Mouse (Mus musculus): ENCODE measurements around the gene Bicc1. TPM values are rescaled to one million over a fixed set of nuclear protein-coding genes. Genes with fewer than 3 reads are reported as not detected.
A peak's percentile ranks its signal among the peaks of the same experiment; 100 is the strongest.

Gene Bicc1
- total RNA-seq, 4 experiments from 2014 or later: 13.4 to 17.0 (median 13.8) TPM

DNA sequence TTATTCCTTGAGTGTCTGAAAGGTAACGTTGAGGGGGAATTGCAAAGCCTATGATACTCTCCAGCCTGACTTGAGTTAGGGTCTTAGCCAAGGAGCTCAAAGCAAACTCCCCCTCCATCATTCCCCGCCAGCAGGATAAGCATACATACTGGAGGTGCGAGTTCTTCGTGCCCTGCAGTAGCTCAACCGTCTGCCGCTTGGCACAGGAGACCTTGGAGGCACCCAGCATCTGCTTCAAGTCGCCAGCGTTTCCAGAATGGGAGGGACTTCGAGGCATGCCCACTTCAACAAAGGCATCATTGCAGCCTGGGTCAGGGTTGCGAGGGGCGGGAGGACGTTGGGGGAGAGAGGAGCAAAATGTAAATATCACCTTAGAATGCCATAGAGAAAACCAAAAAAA, 214.4 kb downstream of the Bicc1 start:
- no peak for DNase-seq

DNA sequence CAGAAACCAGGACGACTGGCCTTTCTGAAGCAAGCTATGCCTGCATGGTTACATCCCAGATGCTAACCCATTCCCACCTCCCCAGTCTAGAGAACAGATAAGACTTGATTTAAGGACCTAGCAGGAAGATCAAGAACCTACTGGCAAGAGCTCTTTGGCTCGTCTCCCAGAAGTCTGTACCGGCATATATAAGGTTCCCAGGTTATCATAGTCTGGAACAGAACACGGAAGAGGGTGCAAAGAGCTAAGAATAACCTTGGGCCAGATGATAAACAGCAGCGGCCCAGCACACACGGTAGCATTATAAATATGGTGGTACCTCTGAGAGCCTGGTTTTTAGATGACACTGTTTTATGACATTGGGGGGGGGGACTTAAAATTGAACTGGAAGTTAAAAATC, 217.9 kb downstream of the Bicc1 start:
- DNase-seq: no peak

DNA sequence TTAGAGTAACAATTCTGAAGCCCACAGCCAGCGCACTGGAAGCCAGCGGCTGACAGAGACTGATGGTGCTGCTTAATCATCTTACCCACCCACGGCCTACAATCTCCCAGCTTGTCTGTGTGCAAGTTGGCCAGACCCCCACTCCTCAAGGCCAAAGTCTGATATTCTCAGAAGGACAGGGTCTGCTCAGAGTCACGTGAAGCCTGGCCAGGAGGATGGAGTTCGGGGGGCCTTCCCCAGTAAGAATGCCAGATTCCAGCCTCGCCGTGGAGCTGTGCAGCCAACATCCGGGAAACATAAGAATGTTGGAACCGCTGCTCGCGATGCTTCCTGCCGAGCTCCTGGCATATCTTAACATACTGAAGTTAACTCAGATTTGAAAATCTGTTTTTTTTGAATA, 219.7 kb downstream of the Bicc1 start:
- DNase-seq: no peak

DNA sequence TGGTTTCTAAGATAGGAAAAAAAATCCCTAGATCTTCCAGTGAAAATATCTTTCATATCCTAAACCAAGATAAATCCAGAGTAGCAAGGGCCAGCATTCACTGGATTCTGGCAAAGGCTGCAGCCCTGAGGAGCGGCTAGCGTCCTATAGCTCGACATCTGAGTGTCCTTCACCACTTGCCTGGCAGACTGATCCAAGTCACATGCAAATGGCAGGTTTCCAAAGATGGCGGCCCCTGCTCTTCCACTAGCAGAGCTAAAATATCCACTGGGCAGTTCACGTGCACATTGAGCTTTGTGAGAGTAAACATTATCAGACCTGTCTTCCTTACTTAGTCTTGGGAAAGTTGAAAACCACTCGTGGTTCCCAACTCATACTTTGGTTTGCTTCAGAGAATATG, 222.1 kb downstream of the Bicc1 start:
- DNase-seq: no peak

DNA sequence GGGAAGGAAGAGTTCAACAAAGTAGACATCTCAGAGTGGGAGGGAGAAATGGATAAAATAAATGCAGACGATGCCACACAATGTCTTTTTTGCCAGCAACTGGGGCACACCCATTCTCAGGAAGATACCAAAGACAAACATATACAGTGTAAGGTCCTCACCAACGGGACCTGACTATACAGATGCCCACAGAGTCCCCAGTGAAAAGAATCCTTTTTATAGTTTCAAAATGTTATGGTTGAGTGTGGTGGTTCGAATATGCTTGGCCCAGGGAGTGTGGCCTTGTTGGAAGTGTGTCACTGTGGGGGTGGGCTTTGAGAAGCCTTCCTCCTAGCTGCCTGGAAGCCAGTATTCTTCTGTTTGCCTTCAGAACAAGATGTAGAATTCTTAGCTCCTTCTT, 223.5 kb downstream of the Bicc1 start:
- DNase-seq: no peak

DNA sequence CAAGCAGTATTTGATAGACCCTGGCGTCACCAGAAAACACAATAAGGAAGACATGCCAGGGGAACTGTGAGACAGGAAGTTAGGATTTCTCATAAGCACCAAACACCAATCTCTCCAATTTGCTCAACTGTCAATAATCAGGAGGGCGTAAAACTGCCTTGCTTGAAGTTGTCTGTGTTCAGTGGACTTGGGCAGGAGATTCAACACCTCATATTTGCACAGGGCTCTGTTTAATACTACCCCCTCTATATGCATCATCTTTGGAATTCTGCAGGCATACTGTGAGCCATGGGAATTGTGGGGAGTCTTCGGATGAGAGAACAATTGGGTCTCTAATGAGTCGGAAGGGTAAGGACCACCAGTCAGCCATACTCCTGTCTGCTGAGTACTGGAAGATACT, 233.4 kb downstream of the Bicc1 start:
- no peak for DNase-seq

DNA sequence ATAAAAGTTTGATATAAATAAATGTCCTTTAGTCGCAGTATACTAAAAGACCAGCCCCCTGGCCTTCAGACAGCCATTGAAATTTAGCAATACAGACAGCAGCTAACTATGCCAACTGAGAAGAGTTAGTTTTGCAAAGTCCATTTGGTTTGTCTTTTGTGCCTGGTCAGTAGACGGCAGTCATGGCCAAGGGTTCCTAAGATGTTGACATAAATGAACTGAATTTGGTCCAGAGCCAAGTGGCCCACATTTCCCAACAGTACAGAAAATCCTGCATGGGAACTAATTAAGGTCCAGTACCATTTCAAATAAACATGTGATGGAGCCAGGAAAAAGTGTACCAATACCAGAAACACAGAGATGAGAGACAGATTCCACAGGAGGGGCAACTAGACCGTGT, 235.2 kb downstream of the Bicc1 start:
- no peak for DNase-seq

DNA sequence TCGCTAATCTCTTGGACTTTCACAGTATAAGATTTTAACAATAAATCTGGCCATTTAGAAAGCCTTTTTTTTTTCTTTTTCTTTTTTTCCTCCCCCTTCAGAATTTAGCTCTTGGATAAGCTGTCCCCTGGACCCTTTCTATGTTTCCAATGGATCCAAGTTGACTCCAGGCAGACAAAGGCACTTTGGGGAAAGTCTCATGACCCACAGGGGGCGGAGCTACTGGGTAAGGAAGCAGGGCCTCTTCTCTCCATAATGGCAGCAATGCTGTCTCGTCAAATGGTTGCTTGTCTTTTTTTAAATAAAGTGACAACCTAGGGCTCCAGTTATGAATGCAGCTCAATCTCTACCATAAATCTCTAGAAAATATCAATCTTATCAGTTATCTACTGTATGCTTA, 235.6 kb downstream of the Bicc1 start:
- no peak for DNase-seq

DNA sequence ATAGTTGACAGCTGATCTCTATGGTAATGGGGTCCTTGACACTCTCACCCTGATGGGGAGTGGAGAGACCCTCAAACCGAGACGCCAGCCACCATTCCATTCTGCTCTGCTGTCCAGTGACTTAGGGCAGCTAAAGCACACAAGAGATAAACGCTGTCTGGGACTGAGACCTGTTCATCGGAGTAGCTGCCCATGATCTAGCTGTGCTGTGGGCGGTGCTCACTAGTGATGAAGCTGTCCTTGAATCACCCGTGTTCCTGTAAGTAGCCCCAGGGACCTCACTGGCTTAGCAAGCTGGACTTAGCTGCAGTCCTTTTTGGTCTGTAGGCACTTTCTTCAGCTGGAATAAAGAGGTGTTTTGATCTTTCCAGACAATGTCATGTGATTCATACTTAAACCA, 238.0 kb downstream of the Bicc1 start:
- no peak for DNase-seq

DNA sequence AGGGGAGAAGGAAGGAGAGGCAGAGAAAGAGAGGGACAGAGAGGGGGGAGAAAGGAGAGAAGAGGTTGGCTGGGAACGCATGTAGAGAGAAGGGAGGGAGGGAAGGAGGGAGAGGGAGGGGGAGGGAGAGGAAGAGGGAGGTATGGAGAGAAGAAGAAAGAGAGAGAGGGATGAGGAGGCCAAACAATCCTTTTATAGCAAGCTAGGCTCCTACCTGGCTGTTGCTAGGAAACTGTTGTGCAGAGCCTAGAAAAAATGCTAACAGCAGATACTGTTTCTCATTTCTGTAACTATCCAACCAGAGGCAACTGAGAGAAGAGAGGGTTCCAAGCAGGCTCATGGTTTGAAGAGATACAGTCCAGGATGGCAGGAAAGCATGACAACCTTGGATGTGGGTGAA, 239.6 kb downstream of the Bicc1 start:
- no peak for DNase-seq

DNA sequence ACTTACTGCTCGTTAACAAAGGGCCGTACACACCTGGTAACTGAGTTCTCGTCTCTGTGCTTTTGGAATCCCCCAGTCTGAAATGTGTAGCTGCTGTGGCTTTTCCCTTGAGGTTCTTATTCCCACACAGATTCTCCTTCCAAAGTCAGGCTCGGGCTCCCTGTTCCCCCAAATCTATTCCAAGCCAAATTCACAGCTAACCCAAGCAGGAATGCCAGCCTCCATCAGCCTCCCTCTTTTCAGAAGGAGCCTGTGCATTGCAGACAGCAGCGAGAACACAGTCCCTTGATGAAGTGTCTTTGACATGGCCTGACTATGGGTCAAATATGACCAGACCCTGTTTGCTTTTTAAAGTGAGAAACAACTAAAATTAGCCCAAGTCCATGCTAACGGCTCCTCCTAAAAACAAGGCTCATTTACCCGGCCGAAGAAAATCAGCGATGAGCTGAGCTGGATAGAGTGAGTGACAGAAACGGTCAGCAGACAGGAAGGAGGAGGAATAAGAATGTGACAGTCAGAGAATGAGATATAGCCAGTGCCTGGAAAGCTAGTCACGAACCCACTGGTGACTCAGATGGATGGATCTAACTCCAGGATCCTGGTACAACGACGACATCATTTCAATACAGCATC, 240.4 kb downstream of the Bicc1 start:
- DNase-seq: no peak

DNA sequence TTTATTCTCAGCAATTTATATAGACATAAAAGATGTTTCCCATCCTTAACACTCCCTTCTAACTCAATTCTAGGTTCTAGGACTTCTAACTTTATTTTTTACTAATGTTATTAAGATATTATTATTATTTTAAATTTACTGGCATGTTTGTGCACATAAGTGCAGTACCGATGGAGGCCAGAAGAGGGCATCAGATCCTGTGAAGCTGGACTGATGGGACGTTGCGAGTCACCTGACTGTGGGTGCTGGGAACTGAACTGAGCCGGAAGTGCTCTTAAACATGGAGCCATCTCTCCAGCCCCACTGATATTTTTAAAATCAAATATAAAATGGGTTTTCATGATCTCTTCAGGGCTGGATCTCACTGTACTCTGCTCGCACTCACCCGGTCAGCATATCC, 242.8 kb downstream of the Bicc1 start:
- no peak for DNase-seq

DNA sequence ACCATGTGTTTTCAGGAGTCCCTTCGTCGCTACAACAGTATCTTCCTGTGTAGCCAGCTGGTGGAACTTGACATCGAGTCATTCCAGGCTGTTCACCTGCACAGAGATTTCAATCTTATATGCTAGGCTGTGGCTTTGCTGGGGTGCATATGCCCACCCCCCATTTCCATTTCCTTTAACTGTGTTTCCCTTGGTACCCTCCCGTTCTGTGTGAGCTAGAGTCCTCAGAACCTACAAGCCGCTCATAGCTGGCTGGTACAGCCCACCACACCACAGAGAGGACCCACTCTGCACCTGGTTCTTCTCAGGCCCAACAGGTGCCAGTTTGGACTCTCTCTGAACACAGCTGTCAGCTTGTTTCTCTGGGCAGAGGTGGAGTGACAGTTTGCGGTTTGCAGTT, 244.4 kb downstream of the Bicc1 start:
- DNase-seq: no peak

DNA sequence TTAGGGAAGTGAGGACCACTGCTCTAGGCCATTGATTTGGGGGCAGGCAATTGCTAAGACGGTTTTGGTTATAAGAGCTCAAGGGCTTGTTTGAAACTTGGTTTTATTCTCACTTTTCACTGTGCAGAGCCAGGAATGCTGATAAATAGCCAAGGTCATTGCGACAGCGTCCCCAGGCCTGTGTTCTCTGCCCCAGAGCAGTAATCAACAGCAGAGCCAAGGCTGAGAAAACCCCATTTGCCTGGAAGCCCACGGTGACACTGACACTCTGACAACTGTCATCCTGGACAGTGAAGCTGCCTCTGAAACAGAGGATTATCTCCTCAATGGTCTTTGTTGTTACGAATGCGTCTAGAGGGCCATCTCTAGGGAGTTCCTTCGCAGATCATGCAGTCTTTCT, 255.6 kb downstream of the Bicc1 start:
- DNase-seq: peak; percentile 13

DNA sequence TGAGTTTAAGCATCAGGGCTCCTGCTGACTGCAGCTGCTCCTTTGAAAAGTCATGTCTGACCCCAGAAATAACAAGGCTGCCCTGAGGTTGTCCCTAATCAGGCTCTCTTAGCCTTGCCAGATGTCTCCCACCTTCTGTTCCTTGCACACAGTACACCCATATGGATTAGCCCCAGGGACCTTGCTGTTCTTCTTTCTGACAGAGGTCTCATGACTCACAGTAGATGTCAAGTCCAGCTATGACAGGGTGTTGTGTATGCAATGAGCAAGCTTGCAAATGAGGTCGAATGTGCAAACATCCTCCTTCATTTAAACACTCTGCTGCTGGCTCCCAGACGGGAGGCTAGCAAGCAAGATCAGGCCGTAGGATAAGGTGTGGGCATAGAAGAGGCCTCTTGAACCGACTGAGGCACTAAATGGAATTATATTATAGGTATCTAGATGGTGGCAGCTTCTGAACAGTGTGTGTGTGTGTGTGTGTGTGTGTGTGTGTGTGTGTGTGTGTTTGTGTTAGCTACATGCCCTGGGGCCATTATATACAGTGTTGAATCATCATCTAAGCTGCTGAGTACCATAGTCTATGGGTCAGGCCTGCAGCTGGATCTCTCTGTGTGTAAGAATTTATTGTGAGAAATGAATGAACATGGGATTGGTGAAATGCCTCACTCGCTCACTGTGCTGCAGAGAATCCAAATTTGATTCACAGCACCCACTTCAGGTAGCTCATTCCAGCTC, 256.6 kb downstream of the Bicc1 start:
- peak; percentile 10 for DNase-seq

DNA sequence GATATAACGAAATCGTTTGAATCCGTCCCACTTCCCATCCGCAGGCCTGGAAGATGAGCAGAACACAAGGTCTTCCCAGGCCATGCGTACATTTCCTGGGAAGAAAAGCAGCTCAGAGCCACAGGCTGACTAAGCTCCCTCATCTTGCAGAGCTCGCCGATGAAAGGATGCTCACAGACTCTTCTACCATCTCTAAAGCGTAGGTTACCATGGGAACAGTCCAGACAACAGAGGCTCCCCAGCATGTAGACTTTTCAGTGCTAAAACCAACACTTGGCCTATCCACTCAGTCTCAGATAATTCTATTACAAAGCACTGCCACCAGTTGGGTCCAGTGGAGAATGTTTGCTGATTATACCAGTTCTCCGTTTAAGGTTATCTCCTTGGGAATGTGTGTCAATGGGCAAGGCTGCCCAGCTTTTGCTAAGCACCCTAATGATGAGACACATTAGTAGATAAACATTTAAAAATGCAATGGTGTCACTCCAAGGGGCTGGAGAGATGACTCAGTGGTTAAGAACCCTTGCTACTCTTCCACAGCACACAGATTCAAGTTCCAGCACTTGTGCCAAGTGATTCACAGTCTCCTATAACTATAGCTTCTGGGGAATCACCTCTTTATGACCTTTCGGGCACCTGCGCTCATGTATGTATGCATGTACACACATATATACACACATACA, 258.2 kb downstream of the Bicc1 start:
- no peak for DNase-seq

DNA sequence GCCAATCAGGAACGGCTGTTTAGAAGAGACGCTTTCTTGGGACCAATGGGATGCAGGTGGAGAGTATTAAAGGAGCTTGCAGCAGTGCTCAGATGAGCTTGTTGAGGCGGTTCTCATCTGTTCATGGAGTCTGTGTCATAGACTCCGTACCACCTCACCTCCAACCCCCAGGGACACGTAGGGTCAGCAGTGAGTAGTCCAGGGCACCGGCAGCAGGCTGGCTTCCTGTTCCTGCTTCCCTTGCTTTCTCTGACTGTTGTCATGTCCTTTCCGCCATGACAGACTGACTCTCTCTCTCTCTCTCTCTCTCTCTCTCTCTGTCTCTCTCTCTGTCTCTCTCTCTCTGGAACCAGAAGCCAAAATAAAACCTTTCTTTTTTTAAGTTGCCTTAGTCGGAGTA, 263.6 kb downstream of the Bicc1 start:
- DNase-seq: no peak

DNA sequence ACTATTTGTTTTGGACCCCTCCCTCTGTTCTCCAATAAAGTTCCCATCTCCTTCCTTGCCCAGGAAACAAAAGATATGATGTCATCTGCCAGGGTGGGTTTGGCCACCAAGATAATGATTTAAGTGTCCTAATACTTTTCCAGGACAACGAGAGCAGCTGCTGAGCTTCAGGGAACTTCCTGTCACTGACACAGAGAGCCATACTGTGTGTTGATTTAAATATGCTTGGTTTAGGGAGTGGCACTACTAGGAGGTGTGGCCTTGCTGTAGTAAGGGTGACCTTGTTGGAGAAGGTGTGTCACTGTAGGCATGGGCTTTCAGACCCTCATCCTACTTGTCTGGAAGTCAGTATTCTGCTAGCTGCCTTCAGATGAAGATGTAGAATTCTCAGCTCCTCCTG, 281.5 kb downstream of the Bicc1 start:
- DNase-seq: no peak

DNA sequence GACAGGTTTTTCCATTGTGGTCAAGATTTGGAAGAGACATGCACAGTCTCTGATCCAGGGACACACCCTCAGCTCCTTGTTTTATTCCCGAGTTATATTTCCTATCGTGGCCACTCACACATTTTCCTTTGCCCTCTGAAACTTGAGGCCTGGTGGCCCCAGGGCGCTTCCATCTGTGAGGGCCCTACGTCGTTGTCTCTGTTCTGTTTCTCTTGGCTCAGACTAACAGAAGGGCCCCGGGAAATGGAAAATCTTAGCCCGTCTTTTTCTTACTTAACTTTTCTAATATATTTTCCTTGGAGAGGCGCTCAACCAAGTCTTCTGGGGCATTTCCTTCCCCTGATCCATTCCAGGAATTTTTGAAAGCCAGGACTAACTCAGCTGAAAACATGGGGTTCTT, 281.9 kb downstream of the Bicc1 start:
- no peak for DNase-seq

DNA sequence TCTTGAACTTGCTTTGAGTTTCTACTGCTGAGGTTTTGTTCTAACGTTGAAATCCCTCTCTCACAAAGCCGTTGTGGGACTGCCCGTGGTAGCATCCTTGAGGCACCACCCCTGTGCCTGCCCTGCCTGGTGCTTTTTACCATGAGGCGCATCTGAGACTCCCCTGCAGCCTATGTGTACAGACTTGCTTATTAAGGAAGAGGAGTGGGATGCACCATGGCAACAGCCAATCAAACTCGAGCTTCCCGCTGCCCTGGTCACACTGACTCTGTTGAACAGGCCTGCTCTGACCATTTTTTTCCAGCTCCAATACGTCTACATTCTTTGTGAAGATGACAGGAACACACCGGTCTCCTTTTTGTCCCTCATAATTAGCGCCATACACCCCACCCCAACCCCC, 283.0 kb downstream of the Bicc1 start:
- no peak for DNase-seq

DNA sequence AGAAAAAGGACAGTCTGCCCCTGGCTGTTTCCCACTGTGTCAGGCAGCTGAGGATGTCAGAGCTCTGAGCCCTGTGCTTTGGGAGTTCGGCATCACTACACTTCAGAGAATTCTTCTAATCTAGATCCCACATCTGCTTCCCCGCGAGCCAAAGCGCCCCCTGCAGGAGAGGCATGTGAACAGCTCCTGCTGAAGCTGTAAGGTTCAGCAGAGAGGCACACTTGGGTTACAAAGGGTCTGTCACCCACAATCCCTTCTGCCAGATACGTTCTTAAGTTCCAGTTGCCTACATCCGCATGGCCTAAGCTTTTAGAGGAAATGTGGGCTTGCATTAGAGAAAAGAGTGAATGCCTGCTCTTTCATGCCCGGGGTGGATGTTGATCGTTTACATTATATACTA, 283.4 kb downstream of the Bicc1 start:
- DNase-seq: no peak

DNA sequence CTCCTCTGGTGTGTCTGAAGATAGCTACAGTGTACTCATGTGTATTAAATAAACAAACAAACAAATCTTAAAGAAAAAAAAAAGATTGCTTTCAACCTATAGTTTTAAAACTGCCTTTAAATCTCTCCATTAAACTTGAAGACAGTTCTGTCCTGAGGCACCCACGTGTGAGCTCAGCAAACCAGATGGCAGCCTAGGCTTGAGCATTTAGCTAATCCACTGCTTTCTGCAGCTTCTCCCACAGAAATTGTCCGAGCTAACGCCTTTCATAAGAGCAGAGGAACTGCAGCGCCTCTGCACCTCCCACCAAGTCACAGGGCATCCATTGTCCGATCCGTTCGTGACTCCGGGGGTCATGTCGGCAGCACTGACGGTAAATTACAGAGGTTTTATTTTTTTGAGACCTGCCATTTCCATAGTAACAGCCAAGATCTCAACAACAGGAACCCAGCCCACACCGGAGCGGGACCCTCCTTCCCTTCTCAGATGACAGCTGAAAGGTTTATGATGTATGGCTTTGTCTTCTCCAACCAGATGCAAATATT, 284.4 kb downstream of the Bicc1 start:
- no peak for DNase-seq

Measured in adrenal gland, adult 8-10 months (tissue).